Mouse (Mus musculus): ENCODE results near the gene Acd. TPM values are rescaled to one million over a fixed set of nuclear protein-coding genes. Genes with fewer than 3 reads are reported as not detected.

Acd gene
- polyA plus RNA-seq, 1 experiment from 2014 or later, result 87.1 TPM

DNA sequence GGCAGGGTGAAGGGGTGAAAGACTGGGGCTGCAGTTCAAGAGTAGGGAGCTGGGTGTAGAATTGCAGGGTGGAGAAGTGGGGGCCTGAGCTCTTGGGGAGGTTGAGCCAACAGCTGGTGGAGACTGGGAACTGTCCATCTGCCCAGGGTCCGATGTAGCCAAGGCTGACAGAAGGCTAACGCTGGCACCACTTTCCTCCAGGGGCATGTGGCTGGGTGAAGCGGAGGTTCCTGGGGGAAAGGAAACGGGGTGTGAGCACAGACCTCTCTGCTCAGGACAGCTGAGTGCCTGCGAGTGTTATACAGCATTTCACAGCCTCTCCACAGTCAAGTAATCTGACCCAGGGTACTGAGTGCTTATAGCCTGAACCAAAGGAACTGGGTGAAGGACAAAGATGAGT lies 2.2 kb downstream of the Acd start:
- H3K9me3 ChIP-seq, result no peaks in the 10 kb centered on the region
- H3K9ac ChIP-seq, result no peak overlapping the region
- 93% methylated on average over 5 of the region's 5 CpGs for WGBS

DNA sequence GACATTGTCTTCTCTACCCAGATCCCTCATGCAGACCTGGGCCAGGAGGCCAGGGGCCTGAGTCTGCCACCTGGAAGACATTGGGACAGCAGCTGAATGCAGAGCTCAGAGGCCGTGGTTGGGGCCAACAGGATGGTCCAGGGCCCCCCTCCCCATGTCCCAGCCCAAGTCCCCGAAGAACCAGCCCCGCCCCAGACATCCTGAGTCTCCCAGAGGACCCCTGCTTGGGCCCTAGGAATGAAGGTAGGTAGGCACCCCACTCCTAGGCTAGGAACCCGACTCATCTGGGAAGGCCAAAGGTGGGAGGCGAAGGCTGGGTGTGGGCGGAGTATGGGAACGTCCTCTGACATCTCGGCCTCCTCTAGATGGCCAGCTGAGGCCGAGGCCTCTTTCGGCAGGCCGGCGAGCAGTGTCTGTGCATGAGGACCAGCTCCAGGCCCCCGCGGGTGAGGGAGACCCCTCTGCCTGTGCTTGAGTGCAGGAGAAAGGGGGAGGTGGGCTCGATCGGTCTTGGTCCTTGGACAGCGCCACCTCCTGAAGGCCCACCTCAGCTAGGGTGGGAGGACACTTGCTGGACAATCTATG lies 3.6 kb downstream of the Acd start:
- Histone ChIP-seq H3K4me1 (replicated peaks) (peaks cover 40% of the 10 kb centered on the region), H3K9me3 (no peaks in the 10 kb centered on the region), H3K4me3 (no peak overlapping the region), H3K27ac (replicated peaks) (no peak overlapping the region), H3K9ac (no peak overlapping the region), H3K4me2 (no peak overlapping the region), H3K27me3 (no peaks in the 10 kb centered on the region), H3K36me3 (peaks cover 41% of the 10 kb centered on the region)
- no peak for ATAC-seq (ENCODE audit: low read depth)
- 90% methylated on average over 17 of the region's 17 CpGs for WGBS

More for the DNA sequence above, 2.2 kb downstream of the Acd start:
- peaks cover 46% of the 10 kb centered on the region for H3K36me3 ChIP-seq
- peaks cover 44% of the 10 kb centered on the region for H3K4me1 ChIP-seq (replicated peaks)
- ATAC-seq (ENCODE audit: low read depth), result no peak
- no peak overlapping the region for H3K27ac ChIP-seq (replicated peaks)
- H3K4me3 ChIP-seq, result no peak overlapping the region
- H3K27me3 ChIP-seq, result no peaks in the 10 kb centered on the region
- no peak overlapping the region for H3K4me2 ChIP-seq

DNA sequence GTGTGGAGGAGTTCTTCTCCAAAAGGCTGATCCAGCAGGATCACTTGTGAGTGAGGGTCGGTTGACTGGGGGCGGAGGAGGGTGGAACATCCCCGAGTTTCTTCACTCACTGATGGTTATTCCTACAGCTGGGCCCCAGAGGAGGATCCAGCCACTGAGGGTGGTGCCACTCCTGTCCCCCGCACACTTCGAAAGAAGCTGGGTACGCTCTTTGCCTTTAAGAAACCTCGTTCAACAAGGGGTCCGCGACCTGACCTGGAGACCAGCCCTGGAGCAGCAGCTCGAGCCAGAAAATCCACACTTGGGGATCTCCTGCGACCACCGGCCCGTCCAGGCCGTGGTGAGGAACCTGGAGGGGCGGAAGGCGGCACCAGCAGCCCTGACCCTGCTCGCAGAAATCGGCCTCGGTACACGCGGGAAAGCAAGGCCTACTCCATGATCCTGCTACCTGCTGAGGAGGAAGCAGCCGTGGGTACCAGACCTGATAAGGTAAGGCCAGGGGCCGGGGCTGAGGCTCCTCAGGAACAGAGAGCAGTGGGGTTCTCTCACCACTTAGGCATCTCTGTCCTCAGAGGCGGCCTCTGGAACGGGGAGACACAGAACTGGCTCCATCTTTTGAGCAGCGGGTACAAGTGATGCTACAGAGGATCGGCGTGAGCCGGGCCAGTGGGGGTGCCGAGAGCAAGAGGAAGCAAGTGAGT lies 5.7 kb downstream of the Acd start:
- Histone ChIP-seq H3K9ac (peak overlapping the region; percentile 89), H3K27me3 (no peaks in the 10 kb centered on the region), H3K4me1 (replicated peaks) (peaks cover 30% of the 10 kb centered on the region), H3K36me3 (peaks cover 41% of the 10 kb centered on the region), H3K4me3 (peak overlapping the region; percentile 69), H3K27ac (replicated peaks) (peak overlapping the region; percentile 92; the same call in 1 of the 2 replicates), H3K9me3 (no peaks in the 10 kb centered on the region), H3K4me2 (peak overlapping the region; percentile 82)
- WGBS, result 85% methylated on average over 30 of the region's 30 CpGs
- no peak for ATAC-seq (ENCODE audit: low read depth)

DNA sequence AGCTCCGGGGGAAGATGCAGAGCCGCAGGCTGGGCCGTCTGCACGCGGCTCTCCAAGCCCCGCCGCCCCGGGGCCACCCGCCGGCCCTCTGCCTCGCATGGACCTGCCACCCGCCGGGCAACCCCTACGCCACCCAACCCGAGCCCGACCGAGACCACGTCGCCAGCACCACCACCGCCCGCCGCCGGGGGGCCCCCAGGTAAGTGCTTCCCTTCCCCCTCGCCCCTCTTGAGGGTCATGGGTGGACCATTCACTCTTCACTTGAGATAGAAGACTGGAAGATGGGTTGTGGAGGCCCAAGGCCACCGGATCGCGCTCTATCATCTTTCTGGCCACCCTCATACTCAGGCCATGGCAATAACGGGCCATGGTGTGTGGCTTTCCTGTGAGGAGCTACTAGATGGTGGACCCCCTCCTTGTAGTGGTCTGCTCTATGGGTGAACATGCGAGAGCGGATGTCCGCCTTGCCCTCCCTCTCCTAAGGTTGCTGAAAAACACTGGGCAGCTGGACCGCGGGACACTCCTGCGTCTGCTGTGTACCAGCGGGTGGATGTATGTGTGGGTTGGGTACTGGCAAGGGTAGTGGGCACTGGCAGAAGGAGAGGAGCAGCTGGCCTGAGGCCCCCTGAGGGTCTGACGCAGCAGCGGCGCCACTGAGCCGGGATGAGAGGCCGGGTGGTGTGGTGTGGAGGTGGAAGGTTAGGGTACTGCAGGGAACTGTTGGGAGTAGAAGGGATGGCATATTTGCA lies 6.7 kb downstream of the Acd start:
- peak; percentile 49 for ATAC-seq (ENCODE audit: low read depth)
- H3K4me1 ChIP-seq (replicated peaks), result peaks cover 21% of the 10 kb centered on the region
- H3K4me3 ChIP-seq, result peak overlapping the region; percentile 69
- peak overlapping the region; percentile 82 for H3K4me2 ChIP-seq
- WGBS, result 6% methylated on average over 40 of the region's 40 CpGs
- peaks cover 41% of the 10 kb centered on the region for H3K36me3 ChIP-seq
- no peaks in the 10 kb centered on the region for H3K9me3 ChIP-seq
- no peaks in the 10 kb centered on the region for H3K27me3 ChIP-seq
- H3K27ac ChIP-seq (replicated peaks), result peak overlapping the region; percentile 92
- H3K9ac ChIP-seq, result peak overlapping the region; percentile 89

DNA sequence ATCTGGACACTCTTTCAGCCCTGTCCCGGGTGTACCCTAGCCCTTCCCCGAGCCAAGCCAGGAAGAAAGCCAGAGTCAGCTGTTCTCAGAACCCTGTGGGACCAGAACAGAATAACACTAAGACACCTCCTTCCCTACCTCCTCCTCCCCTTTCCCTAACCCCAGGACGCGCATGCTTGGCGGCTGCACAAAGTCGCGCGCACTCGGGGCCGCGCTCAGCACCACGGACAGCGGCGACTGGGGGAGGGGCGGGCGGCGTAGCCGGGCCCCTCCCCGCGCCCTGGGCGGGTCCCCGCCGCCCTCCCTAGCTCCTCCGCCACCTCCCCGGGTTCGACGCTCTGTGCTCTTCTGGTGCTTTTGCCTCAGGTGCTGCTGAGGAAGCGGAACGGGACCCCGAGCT lies 7.3 kb downstream of the Acd start:
- peak; percentile 75 for ATAC-seq (ENCODE audit: low read depth)
- Histone ChIP-seq H3K27me3 (no peaks in the 10 kb centered on the region), H3K27ac (replicated peaks) (peak overlapping the region; percentile 92), H3K4me3 (peak overlapping the region; percentile 69), H3K4me2 (peak overlapping the region; percentile 82), H3K36me3 (peaks cover 38% of the 10 kb centered on the region), H3K9ac (peak overlapping the region; percentile 89), H3K4me1 (replicated peaks) (peaks cover 21% of the 10 kb centered on the region), H3K9me3 (no peaks in the 10 kb centered on the region)
- 2% methylated on average over 21 of the region's 30 CpGs for WGBS

DNA sequence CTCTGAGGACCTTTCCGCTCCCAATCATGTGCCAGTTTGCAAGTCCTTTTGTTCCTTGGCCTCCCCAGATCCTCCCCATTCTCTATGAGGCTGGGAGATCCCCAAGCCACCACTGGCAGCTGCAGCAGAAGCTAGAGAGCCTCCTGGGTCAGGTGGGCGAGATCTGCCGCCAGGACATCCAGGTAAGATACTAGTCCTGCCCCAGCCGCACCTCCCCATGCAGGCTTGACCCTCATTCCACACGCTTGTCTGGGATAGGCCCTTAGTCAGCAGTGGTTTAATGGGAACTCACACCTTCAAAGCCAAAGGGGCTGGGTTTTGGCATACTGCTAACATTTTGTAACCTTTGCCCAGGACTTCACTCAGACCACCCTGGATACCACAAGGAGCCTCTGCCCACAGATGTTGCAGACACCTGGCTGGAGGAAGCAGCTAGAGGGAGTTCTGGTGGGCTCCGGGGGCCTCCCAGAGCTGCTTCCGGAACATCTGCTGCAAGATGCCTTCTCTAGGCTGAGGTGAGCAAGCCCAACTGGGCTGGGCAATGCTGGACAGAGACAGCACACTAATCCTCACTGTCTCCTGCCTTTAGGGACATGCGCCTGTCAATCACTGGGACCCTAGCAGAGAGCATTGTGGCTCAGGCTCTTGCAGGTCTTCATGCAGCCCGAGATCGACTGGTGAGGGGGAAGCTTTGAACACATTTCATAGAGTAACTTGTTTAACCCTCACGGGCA lies 8.3 kb downstream of the Acd start:
- no peak overlapping the region for H3K4me2 ChIP-seq
- 92% methylated on average over 11 of the region's 11 CpGs for WGBS
- no peaks in the 10 kb centered on the region for H3K27me3 ChIP-seq
- H3K4me3 ChIP-seq, result no peak overlapping the region
- H3K9ac ChIP-seq, result no peak overlapping the region
- H3K36me3 ChIP-seq, result peaks cover 28% of the 10 kb centered on the region
- peaks cover 21% of the 10 kb centered on the region for H3K4me1 ChIP-seq (replicated peaks)
- no peaks in the 10 kb centered on the region for H3K9me3 ChIP-seq
- H3K27ac ChIP-seq (replicated peaks), result no peak overlapping the region
- ATAC-seq (ENCODE audit: low read depth), result no peak

DNA sequence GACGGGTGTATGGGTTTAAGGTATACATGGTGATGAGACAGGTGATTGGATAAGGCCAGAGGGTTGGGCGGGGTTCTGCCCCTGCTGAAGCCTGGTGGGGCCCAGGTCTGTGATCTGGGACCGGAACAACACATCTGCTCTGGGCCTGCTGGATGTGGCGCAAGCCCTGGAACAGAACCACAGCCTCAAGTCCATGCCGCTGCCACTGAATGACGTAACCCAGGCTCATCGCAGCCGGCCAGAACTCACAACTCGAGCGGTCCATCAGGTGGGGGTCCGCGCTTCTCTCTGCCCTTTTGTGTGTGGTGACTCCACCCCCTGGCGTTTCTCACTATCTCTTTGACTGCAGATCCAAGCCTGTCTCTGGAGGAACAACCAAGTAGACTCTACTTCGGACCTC lies 9.9 kb downstream of the Acd start:
- Histone ChIP-seq H3K9me3 (no peaks in the 10 kb centered on the region), H3K27ac (replicated peaks) (no peak overlapping the region), H3K4me1 (replicated peaks) (peaks cover 25% of the 10 kb centered on the region), H3K4me3 (no peak overlapping the region), H3K9ac (no peak overlapping the region), H3K4me2 (no peak overlapping the region), H3K27me3 (no peaks in the 10 kb centered on the region), H3K36me3 (peaks cover 12% of the 10 kb centered on the region)
- ATAC-seq (ENCODE audit: low read depth), result no peak
- 87% methylated on average over 14 of the region's 14 CpGs for WGBS

DNA sequence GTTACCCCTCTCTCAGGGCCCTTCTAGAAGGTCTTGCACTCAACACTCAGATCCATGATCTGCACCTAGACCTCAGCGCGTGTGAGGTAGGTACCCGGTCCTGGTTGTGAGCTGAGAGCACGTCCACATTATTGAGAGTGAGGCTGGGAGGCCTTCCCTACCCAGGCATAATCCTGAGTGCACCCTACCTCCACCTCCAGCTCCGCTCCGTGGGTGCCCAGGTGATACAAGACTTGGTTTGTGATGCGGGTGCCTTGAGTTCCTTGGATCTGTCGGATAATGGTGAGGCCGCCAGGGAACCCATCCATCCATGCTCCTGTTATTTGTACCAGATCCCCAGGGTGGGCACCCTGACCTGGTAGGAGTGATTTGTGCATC lies 10.9 kb downstream of the Acd start:
- Histone ChIP-seq H3K36me3 (0 out of 2 replicates have a peak, but pooled peaks cover 4% of the 10 kb centered on the region), H3K4me2 (no peak overlapping the region), H3K4me3 (no peak overlapping the region), H3K4me1 (replicated peaks) (peaks cover 20% of the 10 kb centered on the region), H3K9ac (no peak overlapping the region), H3K9me3 (no peaks in the 10 kb centered on the region), H3K27ac (replicated peaks) (no peak overlapping the region), H3K27me3 (no peaks in the 10 kb centered on the region)
- WGBS, result 88% methylated on average over 9 of the region's 9 CpGs
- ATAC-seq (ENCODE audit: low read depth), result no peak

DNA sequence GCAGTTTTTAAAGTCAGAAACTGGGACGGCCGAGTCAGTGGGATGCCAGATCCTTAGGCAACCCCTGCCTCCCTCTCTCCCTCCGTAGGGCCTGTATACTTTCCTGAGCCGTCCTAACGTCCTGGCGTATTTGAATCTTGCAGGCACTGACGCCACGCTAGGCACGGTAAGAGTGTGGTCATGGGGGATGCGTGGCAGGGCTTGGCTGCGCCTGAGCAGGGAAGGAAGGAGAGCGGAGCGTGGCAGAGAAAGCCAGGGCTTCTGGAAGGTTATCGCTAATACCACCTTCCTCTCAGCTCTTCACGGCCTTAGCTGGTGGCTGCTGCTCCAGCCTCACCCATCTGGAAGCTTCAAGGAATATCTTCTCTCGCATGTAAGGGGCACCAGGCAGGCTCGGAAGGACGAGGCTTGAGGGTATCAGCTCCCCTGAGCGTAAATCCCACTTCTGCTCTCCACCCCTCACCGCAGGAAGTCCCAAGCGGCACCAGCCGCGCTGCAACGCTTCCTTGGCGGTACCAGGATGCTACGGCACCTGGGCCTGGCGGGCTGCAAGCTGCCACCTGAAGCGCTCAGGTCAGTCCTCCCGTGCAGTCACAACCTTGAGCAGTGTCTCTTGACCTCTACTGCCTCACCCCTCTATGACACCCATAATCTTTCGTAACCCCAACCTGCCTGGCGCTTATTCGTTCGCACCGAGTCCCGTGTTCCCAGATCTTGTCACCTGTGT lies 11.5 kb downstream of the Acd start:
- H3K27me3 ChIP-seq, result no peaks in the 10 kb centered on the region
- peaks cover 5% of the 10 kb centered on the region; the same call in 1 of the 2 replicates for H3K36me3 ChIP-seq
- 67% methylated on average over 35 of the region's 35 CpGs for WGBS
- H3K4me1 ChIP-seq (replicated peaks), result peaks cover 15% of the 10 kb centered on the region
- no peak overlapping the region for H3K9ac ChIP-seq
- no peak for ATAC-seq (ENCODE audit: low read depth)
- H3K9me3 ChIP-seq, result no peaks in the 10 kb centered on the region
- no peak overlapping the region for H3K27ac ChIP-seq (replicated peaks)
- no peak overlapping the region for H3K4me3 ChIP-seq
- H3K4me2 ChIP-seq, result no peak overlapping the region

DNA sequence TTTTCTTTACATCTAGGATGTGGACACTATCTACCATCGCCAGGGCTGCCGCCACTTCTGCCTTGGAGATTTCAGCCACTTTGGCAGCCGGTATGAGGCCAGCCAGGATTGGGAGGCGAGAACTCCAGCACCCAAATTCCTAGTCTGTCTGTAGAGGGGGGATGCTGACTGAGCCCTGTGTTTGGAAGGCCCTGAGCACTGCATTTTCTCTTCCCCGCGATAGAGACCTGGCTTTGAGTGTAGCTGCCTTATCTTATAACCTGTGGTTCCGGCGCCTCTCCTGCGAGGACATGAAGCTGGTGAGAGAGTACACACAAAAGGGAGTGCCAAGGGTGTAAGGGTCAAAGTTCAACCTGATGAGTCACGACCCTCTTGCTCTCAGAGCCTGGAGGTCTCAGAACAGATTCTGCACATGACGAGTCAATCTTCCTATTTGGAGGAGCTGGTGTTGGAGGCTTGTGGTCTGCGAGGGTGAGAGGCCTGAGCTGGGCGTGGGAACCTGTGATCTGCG lies 12.6 kb downstream of the Acd start:
- no peak overlapping the region for H3K4me2 ChIP-seq
- 75% methylated on average over 14 of the region's 14 CpGs for WGBS
- H3K4me1 ChIP-seq (replicated peaks), result peaks cover 7% of the 10 kb centered on the region; the same call in 1 of the 2 replicates
- no peak for ATAC-seq (ENCODE audit: low read depth)
- no peak overlapping the region for H3K27ac ChIP-seq (replicated peaks)
- H3K27me3 ChIP-seq, result no peaks in the 10 kb centered on the region
- peaks cover 17% of the 10 kb centered on the region for H3K36me3 ChIP-seq
- H3K9ac ChIP-seq, result no peak overlapping the region
- H3K4me3 ChIP-seq, result no peak overlapping the region
- H3K9me3 ChIP-seq, result no peaks in the 10 kb centered on the region

DNA sequence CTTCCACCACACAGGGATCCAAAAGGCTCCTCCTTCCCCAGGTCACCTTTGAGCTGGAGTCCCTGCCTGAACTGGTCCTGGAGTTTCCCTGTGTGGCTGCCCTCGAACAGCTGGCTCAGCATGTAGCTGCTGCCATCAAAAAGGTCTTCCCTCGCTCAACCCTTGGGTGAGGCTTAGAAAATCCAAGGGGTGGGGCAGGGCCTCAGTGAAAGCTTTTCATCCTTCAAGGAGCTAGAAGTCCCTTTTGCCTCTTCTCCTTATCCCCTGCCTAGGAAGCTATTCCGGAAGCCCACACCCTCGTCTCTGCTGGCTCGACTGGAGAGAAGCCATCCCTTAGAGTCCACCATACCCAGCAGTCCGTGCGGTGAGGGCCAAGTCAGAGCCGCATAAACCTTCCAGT lies 13.4 kb downstream of the Acd start:
- 71% methylated on average over 8 of the region's 8 CpGs for WGBS
- no peak overlapping the region for H3K9ac ChIP-seq
- no peak overlapping the region for H3K27ac ChIP-seq (replicated peaks)
- H3K27me3 ChIP-seq, result no peaks in the 10 kb centered on the region
- no peak overlapping the region for H3K4me2 ChIP-seq
- no peak overlapping the region for H3K4me3 ChIP-seq
- no peak for ATAC-seq (ENCODE audit: low read depth)
- H3K9me3 ChIP-seq, result no peaks in the 10 kb centered on the region
- H3K4me1 ChIP-seq (replicated peaks), result peaks cover 7% of the 10 kb centered on the region; the same call in 1 of the 2 replicates
- H3K36me3 ChIP-seq, result peaks cover 21% of the 10 kb centered on the region
